Mouse (Mus musculus) c-Kit-positive CD71-negative TER-119-negative erythroid progenitor cells, embryonic 14.5 days (primary cell): ENCODE measurements around the gene 2210407C18Rik.
A peak's percentile ranks its signal among the peaks of the same experiment; 100 is the strongest.

Experiments
- DNase-seq: peaks from one replicate; pipeline ENCODE4 v3.0.0-alpha.2; 2013; ENCODE audit warnings: low read depth

The 2210407C18Rik gene

GRCm38 (mm10) chr11:58602062-58602461 lies 13.8 kb downstream of the 2210407C18Rik start:
- no peak for DNase-seq

DNA sequence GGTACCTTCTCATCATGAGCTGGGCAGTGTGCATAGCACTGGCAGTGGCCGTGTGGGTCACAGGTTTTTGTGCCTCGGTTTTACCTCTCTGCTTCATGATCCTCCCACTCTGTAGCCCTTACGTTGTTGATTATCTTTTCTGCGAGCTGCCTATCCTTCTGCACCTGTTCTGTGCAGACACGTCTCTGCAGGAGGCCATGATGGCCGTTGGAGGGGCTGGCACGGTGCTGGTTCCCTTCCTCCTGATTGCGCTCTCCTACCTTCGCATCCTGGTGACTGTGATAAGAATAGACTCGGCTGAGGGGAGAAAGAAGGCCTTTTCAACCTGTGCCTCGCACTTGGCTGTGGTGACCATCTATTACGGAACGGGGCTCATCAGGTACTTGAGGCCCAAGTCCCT lies 18.0 kb downstream of the 2210407C18Rik start:
- no peak for DNase-seq

GRCm38 (mm10) chr11:58594814-58595213 lies 21.1 kb downstream of the 2210407C18Rik start, which contains the start of gene Olfr324:
Gene Olfr324, plus strand, starts transcription at chr11:58595114.
- no peak for DNase-seq

DNA sequence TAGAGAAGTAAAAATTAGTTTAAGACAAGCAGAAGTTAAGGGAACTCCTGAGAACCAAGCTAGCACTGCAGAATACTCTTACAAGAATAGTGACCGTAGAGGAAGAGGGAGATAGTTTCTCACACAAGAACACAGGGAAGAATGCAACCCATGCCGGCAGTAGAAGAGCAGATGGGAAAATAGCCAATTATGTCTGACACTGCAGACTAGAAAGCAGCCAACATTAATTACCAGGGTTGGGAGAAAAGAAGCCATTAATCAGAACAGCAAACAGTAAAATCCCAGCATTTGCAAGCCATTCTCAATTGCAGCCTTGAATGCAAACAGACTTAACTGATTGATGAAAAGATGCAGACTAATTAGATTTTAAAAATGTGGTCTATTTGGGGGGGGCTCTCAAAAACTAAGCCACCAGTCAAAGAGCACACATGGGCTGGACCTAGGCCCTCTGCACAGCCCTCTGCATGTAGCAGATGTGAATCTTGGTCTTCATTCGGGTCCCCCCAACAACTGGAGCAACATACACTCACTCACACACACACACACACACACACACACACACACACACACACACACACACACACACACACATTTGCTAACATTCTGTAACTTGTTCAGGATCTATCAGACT lies 27.1 kb downstream of the 2210407C18Rik start:
- no peak for DNase-seq

- peak; percentile 52 for DNase-seq
These were observed 28.0 kb downstream of the 2210407C18Rik start for GRCm38 (mm10) chr11:58587898-58588348.

DNA sequence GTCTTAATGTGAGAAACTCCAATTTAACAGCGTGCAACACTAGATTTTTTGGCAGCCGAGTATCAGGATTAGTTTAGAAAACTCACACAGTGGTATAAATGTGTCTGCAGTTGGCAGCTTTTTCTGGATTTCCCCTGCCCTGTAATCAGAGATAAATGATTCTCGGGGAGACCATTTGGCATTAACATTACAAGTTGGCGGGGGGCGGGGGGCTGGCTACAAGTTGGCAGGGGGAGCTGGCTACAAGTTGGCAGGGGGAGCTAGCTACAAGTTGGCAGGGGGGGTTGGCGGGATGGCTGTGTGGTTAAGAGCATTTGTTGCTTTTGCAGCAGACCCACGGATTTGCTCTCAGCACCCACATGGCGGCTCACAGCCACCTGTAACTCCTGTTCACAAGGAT lies 37.2 kb downstream of the 2210407C18Rik start:
- no peak for DNase-seq

GRCm38 (mm10) chr11:58577430-58577829 lies 38.4 kb downstream of the 2210407C18Rik start, which contains the start of gene Olfr325:
Gene Olfr325, plus strand, starts transcription at chr11:58577730.
- DNase-seq: no peak

- no peak for DNase-seq
These were observed 45.5 kb downstream of the 2210407C18Rik start, which contains the start of gene Olfr224 for GRCm38 (mm10) chr11:58570405-58570804. Gene Olfr224, minus strand, starts transcription at chr11:58570553.
